Mouse (Mus musculus): ENCODE results near the gene Wbp11.

- TF ChIP-seq CTCF (conservative IDR thresholded peaks at IDR 0.05; ENCODE audit: insufficient read depth, insufficient read length, low read depth, low read length) (no peak), POLR2A (IDR thresholded peaks at IDR 0.05; ENCODE audit: low read depth, low read length) (no peak)
These were observed 535 bp downstream of the Wbp11 start, which contains the start of gene BC049715 for GRCm38 (mm10) chr6:136827516-136827880.

Measured in kidney, adult 2 months (tissue).